In genomic region chrX:107812120-107812519, GRCm38 (mm10) we compare ENCODE assay signal across 22 mouse cellular contexts. TPM values are rescaled to one million over a fixed set of nuclear protein-coding genes. Genes with fewer than 3 reads are reported as not detected.
DNase-seq lines count a peak whose midpoint lies in the region; ATAC-seq and TF ChIP-seq lines count a peak whose summit lies in the region.
"Had no signal": no experiment of that assay in that cellular context is flagged by ENCODE, and none has a peak within 500 bp of the region (broad histone marks: within the 10 kb centered on the region; RNA-seq: fewer than 3 reads in every experiment).

No protein-coding gene starts in this region.

- H3K9ac ChIP-seq in MEL (ENCODE audit: control insufficient read depth, low read depth, low read length, poor library complexity, severe bottlenecking) = no peak overlapping the region
- H3K9ac ChIP-seq in kidney, embryonic 15.5 days = no peak overlapping the region

- TF ChIP-seq EP300 in MEL (IDR thresholded peaks at IDR 0.05; ENCODE audit: low read depth in 1 of 2, low read length in 2 of 2) = peak; percentile 24 to 53; a peak in 3 of 4 replicates

- H3K36me3 ChIP-seq in MEL (ENCODE audit: control insufficient read depth in 1 of 2, insufficient read depth in 2 of 2, low read length in 2 of 2) = peaks cover 6 to 21% of the 10 kb centered on the region in 2 experiments
- no peaks in the 10 kb centered on the region for H3K36me3 ChIP-seq in kidney, embryonic 15.5 days

- H3K27ac ChIP-seq in MEL (ENCODE audit: control insufficient read depth, low read depth, low read length) = no peak overlapping the region
- no peak overlapping the region for H3K27ac ChIP-seq in kidney, embryonic 15.5 days

- no peak for TF ChIP-seq CTCF in MEL (IDR thresholded peaks at IDR 0.05 in 2 of 3, conservative IDR thresholded peaks at IDR 0.05 in 1 of 3; ENCODE audit: control insufficient read depth in 1 of 3, insufficient read depth in 1 of 3, low read depth in 2 of 3, low read length in 3 of 3, poor library complexity in 1 of 3, severe bottlenecking in 1 of 3)

- DNase-seq in MEL (ENCODE audit: low read depth, low spot score) = no peak
- DNase-seq: adrenal gland, adult 2 months; adrenal gland, adult 8-10 months; adrenal gland, postnatal 10 days; adrenal gland, postnatal 14 days; adrenal gland, postnatal 25 days; adrenal gland, postnatal 36 days; B cell, adult 2 months; cerebellum, adult 11 months; cerebellum, adult 11-12 months; cerebellum, adult 18-20 months; cerebellum, adult 2 months; cerebellum, adult 8-10 months had no signal

- TF ChIP-seq RAD21 in MEL (IDR thresholded peaks at IDR 0.05; ENCODE audit: low read depth, low read length) = no peak

- H3K9me3 ChIP-seq in MEL (replicated peaks; ENCODE audit: insufficient read depth, low read length) = no peaks in the 10 kb centered on the region
- no peaks in the 10 kb centered on the region for H3K9me3 ChIP-seq in kidney, embryonic 15.5 days (replicated peaks)
- H3K9me3 ChIP-seq: G1E had no signal

- peaks cover 4 to 9% of the 10 kb centered on the region in 2 experiments; a peak in 3 of 4 replicates for H3K4me1 ChIP-seq in MEL (ENCODE audit: control insufficient read depth in 1 of 2, insufficient read depth in 2 of 2, low read length in 2 of 2)
- H3K4me1 ChIP-seq in kidney, embryonic 15.5 days = no peaks in the 10 kb centered on the region

- ATAC-seq in kidney, embryonic 15.5 days (replicated peaks; ENCODE audit: low FRiP score) = no peak
- ATAC-seq: activated CD4-positive, CD25-positive, alpha-beta regulatory T cell, adult 4 months; CD4-positive, CD25-positive, alpha-beta regulatory T cell, adult 4 months; Patski had no signal

- no peak overlapping the region for H3K4me3 ChIP-seq in MEL (ENCODE audit: control insufficient read depth in 1 of 2, insufficient read depth in 1 of 2, low read depth in 2 of 2, low read length in 2 of 2)
- no peak overlapping the region for H3K4me3 ChIP-seq in kidney, embryonic 15.5 days (replicated peaks)

- H3K79me2 ChIP-seq in MEL (ENCODE audit: control insufficient read depth, insufficient read depth, low read length, poor library complexity) = peaks cover 11% of the 10 kb centered on the region

- H3K4me2 ChIP-seq in kidney, embryonic 15.5 days = no peak overlapping the region

- no peaks in the 10 kb centered on the region for H3K27me3 ChIP-seq in MEL (ENCODE audit: control insufficient read depth in 1 of 2, insufficient read depth in 2 of 2, low read length in 2 of 2)
- no peaks in the 10 kb centered on the region for H3K27me3 ChIP-seq in kidney, embryonic 15.5 days
- H3K27me3 ChIP-seq: CH12.LX had no signal

- TF ChIP-seq POLR2A in MEL (IDR thresholded peaks at IDR 0.05; ENCODE audit: control insufficient read depth in 1 of 2, insufficient read depth in 1 of 2, low read depth in 1 of 2, low read length in 2 of 2, poor library complexity in 1 of 2) = no peak

TF ChIP-seq in MEL, 35 proteins besides CTCF, POLR2A, EP300 and RAD21:
- TF ChIP-seq UBTF (IDR thresholded peaks at IDR 0.05; ENCODE audit: borderline replicate concordance, insufficient read depth, low read depth, low read length) = no peak
- TF ChIP-seq TCF12 (IDR thresholded peaks at IDR 0.05; ENCODE audit: low read depth, low read length) = peak; percentile 51
- TF ChIP-seq GATA1 (IDR thresholded peaks at IDR 0.05; ENCODE audit: low read depth, low read length) = peak; percentile 55; the same call in 1 of the 2 replicates
- TF ChIP-seq MAZ (IDR thresholded peaks at IDR 0.05; ENCODE audit: low read depth, low read length) = no peak
- no peak for TF ChIP-seq TBP (IDR thresholded peaks at IDR 0.05; ENCODE audit: low read depth, low read length)
- TF ChIP-seq TAL1 (IDR thresholded peaks at IDR 0.05; ENCODE audit: low read length) = peak; percentile 44
- no peak for TF ChIP-seq ZMIZ1 (IDR thresholded peaks at IDR 0.05; ENCODE audit: low read depth, low read length)
- no peak for TF ChIP-seq NRF1 (IDR thresholded peaks at IDR 0.05; ENCODE audit: insufficient read depth, low read depth, low read length, poor library complexity, severe bottlenecking)
- no peak for TF ChIP-seq BHLHE40 (IDR thresholded peaks at IDR 0.05; ENCODE audit: borderline replicate concordance, low read depth, low read length)
- peak; percentile 92 for TF ChIP-seq RCOR1 (IDR thresholded peaks at IDR 0.05; ENCODE audit: low read depth, low read length)
- TF ChIP-seq MXI1 (IDR thresholded peaks at IDR 0.05; ENCODE audit: low read depth, low read length) = no peak
TF ChIP-seq in MEL: peak in this region for 4.

RNA-seq across cellular contexts. Expression of gene 2610002M06Rik, which starts 4.0 kb away (rescaled TPM):
- 24.6 and 26.2 TPM in 2 replicates for total RNA-seq in MEL (2012; rRNA removed)
- polyA plus RNA-seq in MEL (2012; ENCODE audit: insufficient read depth in 1 of 2, insufficient read length in 2 of 2, low read depth in 1 of 2, low replicate concordance in 2 of 2, missing spikeins in 1 of 2) = 10 to 100 TPM; 34.4 to 49.5 TPM
- polyA plus RNA-seq in kidney, embryonic 15.5 days (2015; fragmentation: Nextera tagmentation; extraction: Ambion mirVana) = 10.5 and 11.1 TPM in 2 replicates

RNA-seq across cellular contexts. Expression of gene Tent5d, which starts 19.7 kb away (rescaled TPM):
- 2.2 and 3.0 TPM in 2 replicates for total RNA-seq in MEL (2012; rRNA removed)
- 1 to 10 TPM in 1 of 2 experiments, not detected in 1; 2.0 TPM for polyA plus RNA-seq in MEL (2012; ENCODE audit: insufficient read depth in 1 of 2, insufficient read length in 2 of 2, low read depth in 1 of 2, low replicate concordance in 2 of 2, missing spikeins in 1 of 2)
- polyA plus RNA-seq in kidney, embryonic 15.5 days (2015; fragmentation: Nextera tagmentation; extraction: Ambion mirVana) = 0.21 and 0.40 TPM in 2 replicates
- total RNA-seq: adrenal gland, adult 18-20 months; adrenal gland, adult 2 months; adrenal gland, adult 8-10 months; adrenal gland, postnatal 10 days; adrenal gland, postnatal 14 days; adrenal gland, postnatal 25 days; adrenal gland, postnatal 36 days; adrenal gland, postnatal 4 days had no signal
- polyA plus RNA-seq: adrenal gland, adult 2 months; brain, embryonic 14.5 days; CD4-positive, CD25-positive, alpha-beta regulatory T cell, adult 4 months; cerebellum, adult 2 months; G1E; Patski had no signal
